Mouse (Mus musculus): ENCODE results near the gene Rab11fip2. TPM values are rescaled to one million over a fixed set of nuclear protein-coding genes. Genes with fewer than 3 reads are reported as not detected.

Rab11fip2 gene
- 10 to 100 TPM; 14.5 to 20.3 TPM for total RNA-seq (2021)
- long read RNA-seq, experiment 1, partial matches to known transcripts = 1 of 8 reads
- long read RNA-seq, experiment 1, other reads (novel, unspliced or antisense) = 7 of 8 reads
- long read RNA-seq, experiment 2, partial matches to known transcripts = 0 of 2 reads
- long read RNA-seq, experiment 2, other reads (novel, unspliced or antisense) = 2 of 2 reads

GRCm38 (mm10) chr19:59943322-59943871 is at the start of gene Rab11fip2:
Gene Rab11fip2, minus strand, starts transcription at chr19:59943654.
- DNase-seq = peak; percentile 87 to 91

DNA sequence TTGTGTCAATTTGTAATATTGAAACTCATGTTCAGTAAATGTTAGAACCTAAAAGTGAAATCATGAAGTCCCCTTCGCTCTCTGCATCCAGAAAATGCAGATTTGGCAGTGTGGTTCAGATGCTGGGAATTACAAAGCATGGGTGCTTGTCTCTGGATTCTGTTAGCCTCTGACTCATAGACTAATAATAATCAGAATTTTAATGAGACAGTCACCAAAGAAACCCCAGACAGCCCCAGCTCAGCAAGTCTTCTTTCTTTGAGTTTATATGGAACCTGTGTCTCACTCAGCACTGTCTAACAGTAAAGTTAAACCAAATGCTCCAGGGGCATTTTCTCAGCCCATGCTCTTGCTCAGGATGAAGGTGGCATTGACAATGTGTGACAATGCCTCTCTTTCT is 38.1 kb upstream of the Rab11fip2 start:
- DNase-seq = no peak

DNA sequence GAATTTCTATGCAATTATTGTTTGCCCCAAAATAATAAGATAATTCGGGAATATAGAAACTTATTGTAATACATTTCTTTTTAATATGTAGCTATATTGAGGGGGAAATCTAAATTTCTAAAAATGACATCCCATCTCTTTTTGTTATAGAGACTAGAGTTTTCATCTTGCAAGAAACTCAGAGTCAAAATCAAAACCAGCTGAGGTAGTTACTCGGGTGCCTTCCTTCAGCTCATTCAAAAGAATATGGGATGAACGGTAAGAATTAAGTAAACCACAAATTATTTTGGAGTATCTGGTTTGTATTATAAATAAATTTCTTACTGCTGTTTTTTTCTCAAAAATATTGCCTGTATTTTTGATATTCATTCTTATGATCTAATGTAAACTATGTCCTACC is 11.5 kb upstream of the Rab11fip2 start:
- DNase-seq = no peak

DNA sequence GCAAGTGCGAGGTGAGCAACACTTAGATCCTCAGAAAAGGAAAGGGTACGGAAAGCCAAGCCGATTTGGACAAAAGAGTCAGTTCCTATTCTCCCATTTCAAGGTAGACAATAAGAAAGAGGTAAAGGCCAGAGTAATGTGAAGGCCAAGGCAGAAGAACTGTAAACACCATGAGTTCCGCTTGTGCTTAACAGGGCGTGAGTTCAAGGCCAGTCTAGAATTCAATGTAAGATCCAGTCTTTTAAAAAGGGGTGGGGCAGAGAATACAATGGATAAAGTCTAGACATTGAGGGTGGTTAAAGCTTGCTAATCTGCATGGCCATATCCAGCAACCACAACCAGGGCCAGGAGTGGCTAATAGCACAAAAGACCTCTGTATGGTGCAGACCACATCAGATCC is 6.3 kb upstream of the Rab11fip2 start:
- no peak for DNase-seq

DNA sequence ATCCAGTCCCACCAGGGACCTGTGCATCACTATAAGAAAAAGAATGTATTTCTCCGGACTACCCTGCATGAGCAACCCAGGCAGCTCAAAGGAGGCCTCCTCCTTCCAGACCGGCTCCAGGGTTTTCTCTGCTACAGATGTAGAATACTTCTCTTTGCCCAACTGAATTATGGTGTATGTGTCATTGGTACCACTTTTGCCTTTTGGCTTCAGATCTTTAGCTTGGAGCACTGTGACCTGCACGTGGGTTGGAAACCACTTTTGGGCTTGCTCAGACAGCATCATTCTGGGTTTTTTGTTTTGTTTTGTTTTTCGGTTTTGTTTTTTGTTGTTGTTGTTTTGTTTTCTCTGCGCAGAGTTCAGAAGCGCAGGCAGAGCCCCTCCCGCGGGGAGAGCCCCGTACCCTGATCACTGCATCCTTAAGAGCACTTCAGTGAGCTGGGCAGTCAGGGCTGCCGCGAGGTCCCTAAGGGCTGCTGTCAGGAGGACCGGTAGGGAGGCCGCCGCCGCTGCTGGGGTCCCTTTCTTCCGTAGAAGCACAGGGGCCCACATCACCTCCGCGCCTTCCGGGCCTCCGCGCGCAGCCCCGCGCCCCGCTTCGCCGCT is 635 bp downstream of the Rab11fip2 start:
- DNase-seq = no peak

GRCm38 (mm10) chr19:59939711-59940110 is 3.7 kb downstream of the Rab11fip2 start:
- DNase-seq = peak in 1 of 2 experiments; percentile 23

DNA sequence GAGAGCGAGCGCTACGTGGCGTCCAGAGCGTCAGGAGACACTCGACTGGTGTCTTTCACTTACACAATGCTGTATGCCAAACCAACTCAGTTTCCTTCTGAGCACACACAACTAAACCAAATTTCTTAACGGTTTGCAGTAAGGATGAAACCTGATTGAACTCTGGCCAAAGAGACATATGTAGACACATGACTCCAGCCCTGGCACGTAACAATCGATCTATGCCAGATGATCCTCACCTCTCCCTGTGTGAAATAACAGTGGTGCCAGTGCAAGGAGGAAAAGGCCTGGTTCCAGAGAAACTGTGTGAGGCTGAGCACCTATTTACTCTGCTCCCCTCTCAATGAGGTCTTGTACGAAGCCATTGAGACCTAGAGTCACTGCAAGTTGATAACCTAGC is 11.4 kb downstream of the Rab11fip2 start:
- no peak for DNase-seq

DNA sequence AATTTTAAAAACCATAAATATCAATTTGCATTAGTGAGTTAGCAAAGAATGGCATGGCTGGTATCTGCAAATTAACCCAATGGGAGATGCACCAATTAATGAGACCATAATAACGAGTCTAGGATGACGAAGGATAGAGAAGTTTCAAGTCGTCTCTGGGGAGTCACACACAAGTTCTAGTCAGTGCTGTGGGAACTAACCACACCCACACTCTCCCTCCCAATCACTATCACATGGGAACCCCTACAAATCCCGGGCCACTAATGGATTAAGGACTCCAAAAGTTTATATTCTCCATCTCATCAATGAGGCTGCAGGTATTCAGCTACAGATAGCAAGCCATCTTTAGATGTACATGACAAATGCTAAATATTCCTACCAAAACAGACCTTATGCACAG is 14.8 kb downstream of the Rab11fip2 start:
- no peak for DNase-seq

DNA sequence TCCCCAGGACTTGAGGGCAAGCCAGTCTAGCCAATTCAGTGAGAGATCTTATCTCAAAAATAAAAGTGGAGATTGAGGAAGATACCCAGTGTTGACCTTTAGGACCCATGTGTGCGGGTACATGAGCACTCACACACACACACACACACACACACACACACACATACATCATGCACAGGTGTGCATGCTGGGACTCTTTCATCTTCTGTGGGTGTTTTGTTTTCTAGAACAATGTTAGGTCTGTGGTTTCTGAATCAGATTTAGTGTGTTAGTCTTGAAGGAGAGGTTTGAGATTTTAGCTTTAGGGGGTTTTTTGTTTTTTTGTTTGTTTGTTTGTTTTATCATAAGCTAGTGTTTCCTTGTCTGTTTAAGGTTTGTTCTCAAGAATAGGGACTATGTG is 17.3 kb downstream of the Rab11fip2 start:
- no peak for DNase-seq

GRCm38 (mm10) chr19:59920846-59921245 is 22.6 kb downstream of the Rab11fip2 start:
- DNase-seq = no peak

DNA sequence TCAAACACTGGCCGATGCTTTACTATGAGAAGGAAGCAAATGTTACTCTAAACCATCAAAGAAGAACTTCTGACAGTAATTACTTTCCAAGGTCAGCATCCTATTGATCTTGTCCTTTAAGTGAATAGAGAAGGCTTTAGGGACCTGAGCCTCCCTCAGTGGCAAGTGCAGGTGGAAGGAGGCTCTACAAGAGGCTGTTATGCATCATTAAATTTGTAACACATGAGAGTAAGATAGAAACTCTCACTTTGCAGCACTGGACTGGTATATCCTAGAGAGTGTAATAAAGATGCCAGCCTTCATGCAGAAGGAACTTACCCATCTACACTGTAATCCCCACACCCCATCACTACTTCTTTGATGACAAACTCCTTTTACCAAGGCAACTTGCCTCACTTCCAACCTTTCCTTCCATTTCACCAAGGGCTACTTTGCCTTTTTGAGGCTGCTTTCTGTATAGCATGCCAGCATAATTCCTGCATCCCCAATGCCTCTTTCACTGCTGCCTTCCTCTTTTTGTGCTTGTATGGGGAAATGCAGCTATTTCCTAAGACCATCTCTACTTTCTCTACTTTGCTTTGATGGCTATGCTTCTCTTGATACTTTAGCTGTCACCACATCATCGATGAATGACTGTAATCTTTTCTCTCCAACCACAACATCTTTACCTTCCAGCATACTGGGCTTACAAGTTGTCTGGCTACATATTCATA is 25.4 kb downstream of the Rab11fip2 start:
- DNase-seq = no peak

DNA sequence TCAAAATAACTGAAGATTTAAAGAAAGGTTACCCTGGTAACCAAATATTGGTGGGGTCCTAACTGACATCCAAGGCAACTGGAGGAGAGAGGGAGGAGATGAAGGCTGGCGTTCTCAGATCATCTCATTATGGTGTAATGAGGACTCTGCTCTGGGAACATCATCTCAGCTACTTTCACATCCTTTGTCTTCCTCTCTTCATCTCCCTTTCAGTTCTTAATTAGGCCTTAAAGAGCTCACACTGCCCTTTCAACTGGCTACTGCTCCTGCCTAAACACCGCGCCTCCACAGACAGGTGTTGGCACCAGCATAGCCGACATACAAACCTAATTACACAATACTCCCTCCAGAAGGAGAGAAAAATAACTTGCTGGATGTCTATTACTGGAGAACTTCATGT is 31.9 kb downstream of the Rab11fip2 start:
- DNase-seq = no peak

GRCm38 (mm10) chr19:59905296-59906081 is 38.0 kb downstream of the Rab11fip2 start:
- DNase-seq = no peak

DNA sequence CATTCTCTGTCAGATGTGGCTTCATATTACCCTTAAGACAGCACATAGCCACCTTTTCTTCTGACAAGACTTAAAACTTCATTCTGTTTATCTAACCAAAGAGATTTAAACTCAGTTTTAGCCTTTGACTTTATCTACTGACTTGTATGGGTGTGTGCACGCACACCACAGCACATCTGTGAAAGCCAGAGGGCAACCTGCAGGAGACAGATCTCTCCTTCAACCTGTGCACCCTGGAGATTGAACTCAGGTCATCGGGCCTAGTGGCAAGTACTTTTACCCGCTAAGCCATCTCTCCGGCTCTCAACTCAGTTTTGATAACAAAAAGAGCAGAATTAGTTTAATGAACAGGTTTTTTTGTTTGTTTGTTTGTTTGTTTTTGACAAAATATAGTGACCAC is 43.5 kb downstream of the Rab11fip2 start:
- no peak for DNase-seq

DNA sequence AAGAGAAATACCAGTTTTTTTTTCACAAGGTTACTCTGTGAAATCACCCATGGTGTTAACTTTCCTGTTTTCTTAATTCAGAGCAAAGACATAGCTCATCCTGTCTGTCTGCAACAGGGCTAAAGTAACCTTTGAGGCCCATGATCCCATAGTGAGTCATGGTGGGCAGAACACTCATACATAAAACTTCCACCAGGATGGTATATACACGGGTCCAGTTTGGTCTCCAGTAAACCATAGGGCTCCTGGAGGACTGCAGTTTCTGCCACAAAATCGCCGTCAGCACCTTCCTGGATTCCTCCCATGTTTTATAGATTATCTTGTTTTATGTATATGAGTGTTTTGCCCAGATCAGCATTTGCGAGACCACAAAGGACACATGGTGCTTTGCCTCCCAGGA is 45.2 kb downstream of the Rab11fip2 start:
- DNase-seq = no peak

GRCm38 (mm10) chr19:59889383-59889782 is 54.1 kb downstream of the Rab11fip2 start:
- DNase-seq = no peak

- DNase-seq = no peak
Measured at GRCm38 (mm10) chr19:59888846-59889245, 54.6 kb downstream of the Rab11fip2 start.

DNA sequence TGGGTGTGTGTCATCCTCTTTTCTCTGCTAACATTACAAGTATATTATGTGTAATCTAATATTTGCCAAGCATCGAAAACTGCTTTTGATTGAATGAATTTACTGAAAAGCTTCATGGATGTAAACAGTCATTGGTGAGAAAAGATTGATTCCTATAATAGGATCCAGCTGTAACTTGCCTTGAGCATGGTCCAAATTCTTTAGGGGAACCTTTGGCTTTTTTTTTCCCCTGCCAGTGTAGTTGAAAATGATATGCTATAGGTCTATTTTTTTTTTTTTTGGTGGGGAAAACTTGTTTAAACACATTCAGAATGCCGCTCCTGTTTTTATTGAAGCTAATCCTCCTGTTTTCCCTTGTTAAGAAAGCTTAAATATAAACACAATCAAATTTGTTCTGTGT is 55.6 kb downstream of the Rab11fip2 start:
- no peak for DNase-seq

DNA sequence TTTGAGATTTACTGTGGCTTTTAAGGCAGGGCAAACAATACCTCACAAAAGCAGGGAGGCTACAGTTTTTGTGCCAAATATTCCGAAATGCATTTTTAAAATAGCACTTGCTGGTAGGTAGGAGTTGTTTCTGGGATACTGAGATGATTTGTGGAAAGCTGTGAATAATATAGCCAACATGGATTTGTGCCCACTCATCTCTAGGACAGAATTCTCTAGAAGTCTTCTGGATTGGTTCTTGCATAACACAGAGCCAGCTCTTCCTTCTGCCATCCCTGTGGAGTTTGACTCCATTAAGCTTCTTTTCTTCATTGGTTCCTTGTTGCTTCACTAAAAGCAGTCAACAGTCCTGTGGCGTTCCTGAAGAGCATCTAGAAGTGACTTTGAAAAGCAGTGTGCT is 58.2 kb downstream of the Rab11fip2 start:
- DNase-seq = no peak

DNA sequence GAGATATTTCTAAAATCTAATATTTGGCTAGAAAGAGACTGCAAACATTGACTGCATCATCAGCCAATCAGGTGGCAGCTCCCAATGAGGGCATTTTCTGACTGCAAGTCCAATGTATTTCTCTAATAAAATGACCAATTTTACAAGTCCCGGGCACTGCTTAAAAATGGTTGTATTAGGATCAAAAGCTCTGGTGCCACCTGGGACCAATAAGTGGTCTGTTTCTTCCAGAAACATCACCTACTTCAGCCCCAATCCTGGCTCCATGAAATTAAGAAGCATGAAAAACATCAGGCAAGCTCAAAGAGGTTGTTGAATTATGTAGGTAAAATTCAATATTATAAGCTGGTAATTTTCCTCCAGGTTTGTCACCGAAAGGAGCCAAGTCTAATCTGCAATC is 66.2 kb downstream of the Rab11fip2 start:
- no peak for DNase-seq

DNA sequence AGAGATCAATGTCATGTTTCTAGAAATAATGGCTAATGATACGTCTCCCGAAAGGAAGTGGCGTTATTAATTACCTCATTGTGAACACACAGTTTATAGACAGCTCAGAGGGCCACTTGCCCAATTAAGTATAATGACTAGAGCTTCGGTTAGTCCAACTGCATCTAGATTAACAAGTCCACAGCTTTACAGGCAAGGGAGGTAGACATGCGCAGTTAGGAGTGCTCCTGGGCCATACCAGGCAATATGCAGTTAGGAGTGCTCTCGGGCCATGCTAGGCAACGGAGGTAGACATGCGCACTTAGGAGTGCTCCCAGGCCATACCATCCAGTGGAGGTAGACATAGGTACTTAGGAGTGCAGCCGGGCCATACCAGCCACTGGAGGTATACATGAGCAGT is 76.8 kb downstream of the Rab11fip2 start:
- DNase-seq = no peak

GRCm38 (mm10) chr19:59862423-59862822 is 81.0 kb downstream of the Rab11fip2 start:
- DNase-seq = no peak

DNA sequence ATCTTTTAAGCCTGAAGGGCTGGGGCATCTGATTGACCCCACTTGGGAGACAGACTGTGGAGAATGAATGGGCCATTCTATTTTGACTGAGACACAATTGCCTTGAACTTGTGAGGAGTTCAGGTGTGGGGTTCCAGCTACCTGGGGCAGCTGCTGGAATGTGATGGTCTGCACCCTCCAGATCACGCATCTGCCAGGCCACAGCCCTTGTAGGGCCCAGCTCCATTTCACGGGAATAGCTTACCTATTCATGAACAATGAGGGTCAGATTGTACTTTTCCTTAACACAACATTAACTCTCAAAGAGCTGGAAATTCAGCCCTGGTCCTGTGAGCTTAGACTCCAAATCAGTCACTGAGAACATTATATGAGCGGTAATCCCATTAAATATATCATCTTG is 82.7 kb downstream of the Rab11fip2 start:
- DNase-seq = no peak
